Mouse (Mus musculus): ENCODE results near the gene Higd2a.
"Not testable (repeated sequence)": the region's sequence is repeated elsewhere in the genome, so short reads cannot be mapped to it uniquely, and the experiment has no call there.

Gene Higd2a

DNA sequence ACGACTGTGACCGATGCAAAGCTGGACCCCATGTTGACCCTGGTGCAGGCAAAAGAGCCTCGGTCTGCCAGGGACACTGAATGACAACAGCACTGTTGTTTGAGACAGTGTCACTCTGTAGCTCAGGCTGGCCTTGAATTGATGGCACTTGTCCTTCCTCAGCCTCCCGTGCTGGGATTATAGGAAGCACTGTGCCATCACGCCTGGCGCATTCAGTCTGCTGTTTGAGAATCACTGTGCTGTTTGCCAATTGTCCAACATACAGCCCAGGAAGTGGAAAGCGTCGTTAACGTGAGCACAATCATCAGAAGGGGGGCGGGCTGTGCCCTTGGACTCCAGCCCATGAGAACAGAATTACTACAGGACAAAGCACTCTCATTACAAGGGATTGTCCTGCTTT lies 7.9 kb upstream of the Higd2a start:
- no peak for DNase-seq (ENCODE audit: low spot score)

DNA sequence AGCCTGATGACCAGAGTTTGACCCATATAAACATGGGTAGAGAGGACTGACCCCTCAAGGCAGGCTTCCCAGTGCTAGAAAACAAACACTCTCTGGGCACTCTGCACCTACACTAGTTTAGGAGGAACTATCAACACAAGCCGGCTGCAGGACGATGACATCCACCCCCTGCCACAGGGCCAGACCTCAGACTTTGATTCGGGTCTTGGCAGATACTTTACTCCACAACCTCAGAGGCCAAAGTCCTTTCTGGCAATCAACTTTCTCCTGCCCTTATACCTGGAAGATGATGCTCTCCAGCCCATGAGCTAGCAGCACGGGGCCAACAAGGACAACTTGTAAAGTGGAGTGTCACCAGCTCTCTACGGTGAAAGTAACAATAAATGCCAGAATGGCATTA lies 7.1 kb upstream of the Higd2a start:
- DNase-seq (ENCODE audit: low spot score), result no peak

DNA sequence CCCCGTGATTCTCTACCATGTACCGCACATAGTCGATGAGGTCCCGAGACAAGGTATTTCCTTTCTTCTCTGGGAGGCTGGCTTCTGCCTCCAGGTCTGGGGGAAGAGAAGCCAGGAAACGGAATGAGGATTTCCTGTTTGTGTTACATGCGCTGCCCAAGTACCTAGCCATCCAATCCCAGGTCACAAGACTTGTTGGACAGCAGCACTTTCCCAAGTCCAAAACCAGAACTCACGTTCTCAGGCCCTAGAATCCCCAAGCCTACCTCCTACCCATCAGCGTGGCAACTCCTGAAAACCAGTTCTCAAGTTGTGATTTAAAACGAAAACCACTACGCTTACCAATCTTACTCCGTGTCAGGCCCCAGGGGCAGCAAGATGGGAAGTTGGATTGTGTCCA lies 4.2 kb upstream of the Higd2a start:
- DNase-seq (ENCODE audit: low spot score), result no peak

DNA sequence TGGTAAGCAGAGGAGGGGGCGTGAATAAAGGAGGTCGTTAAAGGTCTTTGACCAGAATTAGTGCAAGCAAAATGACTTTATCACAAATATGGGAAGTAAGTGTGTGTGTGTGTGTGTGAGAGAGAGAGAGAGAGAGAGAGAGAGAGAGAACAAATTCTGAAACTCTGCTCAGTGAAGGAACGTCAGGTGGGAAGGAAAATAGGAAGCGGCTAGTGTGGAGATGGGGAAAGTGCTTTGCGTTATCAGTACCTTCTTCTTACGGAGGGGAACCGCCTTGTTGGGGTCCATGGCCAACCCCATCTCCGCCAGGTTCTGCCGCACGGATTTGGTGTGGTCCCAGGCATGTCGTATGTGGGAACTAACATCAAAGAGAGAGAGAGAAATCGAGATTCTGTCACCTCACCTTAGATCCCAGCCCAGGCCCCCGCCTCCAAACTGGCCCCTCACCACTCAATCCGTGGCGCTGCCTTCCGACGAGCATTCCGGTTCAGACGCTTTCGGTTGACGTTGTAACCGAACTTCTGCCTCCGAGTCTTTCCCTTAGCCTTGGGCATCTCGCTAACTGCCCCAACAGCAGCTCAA lies 502 bp upstream of the Higd2a start:
- no peak for DNase-seq (ENCODE audit: low spot score)

DNA sequence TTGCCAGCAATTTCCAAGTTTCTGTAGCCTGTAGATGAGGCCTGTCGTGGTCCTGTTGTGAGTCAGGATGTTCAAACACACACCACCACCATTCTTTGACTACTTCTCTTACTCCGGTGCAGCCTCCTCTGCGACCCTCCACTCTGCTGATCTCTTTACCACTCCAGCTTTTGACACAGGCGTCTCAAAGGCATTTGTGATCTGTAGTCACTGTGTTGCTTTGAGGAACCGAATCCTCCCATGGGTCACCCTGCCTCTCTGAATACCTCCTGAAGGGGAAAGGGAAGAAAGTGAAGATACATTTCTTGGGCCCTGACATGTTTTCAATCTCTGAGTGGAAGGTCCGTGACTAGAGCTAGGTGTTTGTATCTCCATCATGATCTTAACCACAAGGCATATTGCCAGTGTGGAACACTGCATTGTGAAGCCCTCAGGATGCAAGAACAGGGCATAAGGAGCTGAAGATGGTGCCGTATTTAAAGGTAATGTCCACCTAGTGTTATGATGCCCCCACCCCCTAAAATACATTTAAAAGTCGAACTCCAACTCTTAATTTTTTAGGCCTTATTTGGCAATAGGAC lies 1.9 kb downstream of the Higd2a start:
- DNase-seq (ENCODE audit: low spot score), result no peak

DNA sequence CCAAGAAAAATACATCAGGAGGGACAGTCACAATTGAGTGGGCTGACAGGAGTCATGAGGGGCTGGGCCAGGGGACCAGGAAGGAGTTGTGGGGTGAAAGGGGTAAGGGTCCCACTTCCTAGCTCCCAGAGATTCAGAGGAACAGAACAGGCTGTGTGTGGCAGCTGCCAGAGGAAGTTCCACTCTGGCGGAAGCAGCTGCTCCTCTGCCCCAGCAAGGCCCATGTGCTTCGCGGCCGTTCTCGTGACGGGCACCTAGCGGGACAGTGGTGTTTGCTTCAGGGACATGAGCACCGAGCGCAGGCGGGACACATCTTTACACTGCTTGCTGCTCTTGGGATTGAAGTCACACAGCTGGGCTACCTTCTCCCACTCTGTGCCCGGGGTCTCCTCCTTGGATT lies 3.6 kb downstream of the Higd2a start:
- DNase-seq (ENCODE audit: low spot score), result no peak

DNA sequence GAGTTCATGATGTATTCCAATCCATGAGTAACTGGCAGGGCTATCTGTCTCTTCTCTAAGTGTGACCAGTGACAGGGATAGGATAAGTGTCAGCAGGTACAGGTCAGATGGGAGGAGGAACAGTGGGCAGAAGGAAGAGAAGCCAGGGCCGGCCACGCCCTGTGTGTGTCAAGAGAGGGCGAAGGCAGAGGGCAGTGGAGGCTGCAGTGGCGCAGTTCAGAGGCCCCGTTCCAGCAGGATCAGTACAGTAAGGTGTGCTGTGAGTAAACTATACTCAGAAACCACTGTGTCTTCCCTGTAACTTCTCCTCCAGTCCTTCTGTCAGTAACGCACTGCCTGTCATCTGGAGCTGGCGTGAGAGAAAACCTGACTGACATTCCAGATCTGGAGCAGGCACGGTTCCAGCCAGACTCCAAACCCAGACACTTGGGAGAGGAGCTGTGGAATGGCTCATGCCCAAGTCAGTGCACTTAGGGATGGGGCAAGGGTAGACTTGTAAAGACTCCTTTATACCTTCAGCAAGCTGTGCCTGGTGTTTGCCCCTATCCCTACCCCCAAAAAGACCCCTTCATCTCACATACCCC lies 6.2 kb downstream of the Higd2a start:
- no peak for DNase-seq (ENCODE audit: low spot score)

DNA sequence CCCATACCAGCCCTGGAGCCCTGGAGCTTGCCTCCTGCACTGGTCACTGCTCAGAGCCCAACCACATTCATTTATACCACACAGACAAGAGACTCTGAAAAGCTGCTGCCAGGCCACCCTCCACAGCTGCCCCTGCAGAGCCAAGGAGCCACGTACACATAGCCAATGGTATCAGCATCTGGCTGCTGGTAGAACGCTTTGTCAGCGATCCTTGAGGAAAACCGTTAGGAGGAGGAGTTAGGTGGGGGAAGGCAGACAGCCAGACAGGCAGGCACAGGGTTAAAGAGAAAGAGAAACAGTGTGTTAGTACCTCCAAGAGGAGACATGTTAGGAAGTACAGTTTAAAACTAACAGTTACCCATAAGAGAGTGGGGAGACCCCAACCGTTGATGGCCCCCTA lies 6.9 kb downstream of the Higd2a start:
- no peak for DNase-seq (ENCODE audit: low spot score)

DNA sequence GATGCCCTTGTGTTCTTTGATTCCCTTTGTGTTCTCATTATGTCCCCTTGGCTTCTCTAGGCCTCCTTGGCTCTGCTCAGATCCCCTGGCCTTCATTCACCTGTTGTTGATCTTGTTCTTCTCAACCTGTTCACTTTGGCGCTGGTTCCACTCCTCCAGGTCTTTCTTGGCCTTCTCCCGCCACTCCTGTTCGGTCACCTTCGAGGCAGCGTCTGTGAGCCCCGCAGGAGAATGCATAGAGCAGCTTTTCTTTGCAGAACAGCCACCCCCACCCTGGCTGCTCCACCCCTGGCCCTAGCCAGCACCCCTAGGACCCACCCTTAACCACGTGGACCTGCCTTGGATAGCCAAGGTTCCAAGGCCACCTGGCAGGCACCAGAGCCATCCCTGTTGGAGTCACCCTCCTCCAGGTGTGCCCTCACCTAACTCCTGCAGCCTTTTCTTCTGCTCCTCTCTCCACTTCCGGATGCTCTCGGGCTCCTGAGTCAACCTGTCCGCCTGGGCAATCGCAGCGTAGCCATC lies 8.7 kb downstream of the Higd2a start:
- no peak for DNase-seq (ENCODE audit: low spot score)

DNA sequence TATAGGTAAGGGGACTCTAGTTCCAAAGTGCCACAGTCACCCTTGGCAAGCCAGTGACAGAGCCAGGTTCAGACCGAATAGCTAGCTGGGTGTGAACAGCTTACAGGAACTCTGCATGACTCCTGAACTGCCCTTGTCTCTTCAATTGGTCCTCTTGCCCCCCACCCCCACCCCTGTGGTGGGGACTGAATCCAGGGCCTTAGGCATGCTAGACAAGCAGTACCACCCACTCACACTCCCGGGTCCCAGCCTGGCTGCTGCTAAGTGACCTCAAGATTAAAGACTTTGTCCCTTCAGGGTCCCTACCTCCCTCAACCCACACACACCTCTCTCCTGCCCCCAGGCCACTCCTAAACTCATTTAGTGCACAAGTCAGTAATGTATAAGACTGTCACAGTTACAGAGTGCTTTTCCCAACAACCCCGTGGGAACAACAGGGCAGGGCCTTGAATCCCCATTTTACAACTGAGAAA lies 12.7 kb downstream of the Higd2a start:
- DNase-seq (ENCODE audit: low spot score), result no peak

DNA sequence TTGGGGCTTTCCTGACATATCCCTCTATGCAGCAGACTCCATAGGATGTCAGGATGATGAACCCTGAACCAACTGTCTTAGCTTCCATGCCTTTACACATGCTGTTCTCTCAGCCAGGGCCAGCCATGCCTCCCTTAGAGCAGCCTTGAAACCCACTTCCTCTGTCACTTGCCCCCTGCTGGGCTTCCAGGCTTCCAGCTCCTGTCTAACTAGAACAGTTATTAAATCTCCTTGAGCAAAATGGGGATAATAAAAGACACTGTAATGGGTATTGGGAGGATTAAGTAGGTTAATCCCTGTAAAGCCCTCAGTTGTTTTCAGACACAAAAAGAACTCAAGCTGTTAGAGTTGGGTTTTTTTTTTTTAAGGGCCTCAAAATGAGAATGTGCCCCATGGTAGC lies 13.5 kb downstream of the Higd2a start:
- no peak for DNase-seq (ENCODE audit: low spot score)

DNA sequence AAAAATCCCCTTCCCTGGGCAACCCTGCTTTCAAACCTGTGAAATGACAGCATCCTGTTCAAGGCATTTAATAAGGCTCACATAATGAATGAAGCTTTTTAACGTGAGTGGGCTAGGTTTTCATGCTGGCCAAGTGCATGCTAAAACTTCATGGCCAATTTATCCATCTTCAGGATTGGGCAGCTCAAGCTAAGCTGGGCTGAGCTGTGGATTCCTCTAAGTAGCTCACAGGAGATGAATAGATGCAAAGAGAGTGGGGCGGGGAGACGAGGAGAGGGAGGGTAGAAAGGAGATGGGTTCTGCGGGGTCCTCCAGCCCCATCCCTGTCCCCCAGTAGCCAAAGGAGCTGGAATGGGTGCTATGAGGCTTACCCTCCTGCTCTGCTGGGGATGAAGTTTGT lies 14.2 kb downstream of the Higd2a start:
- no peak for DNase-seq (ENCODE audit: low spot score)

DNA sequence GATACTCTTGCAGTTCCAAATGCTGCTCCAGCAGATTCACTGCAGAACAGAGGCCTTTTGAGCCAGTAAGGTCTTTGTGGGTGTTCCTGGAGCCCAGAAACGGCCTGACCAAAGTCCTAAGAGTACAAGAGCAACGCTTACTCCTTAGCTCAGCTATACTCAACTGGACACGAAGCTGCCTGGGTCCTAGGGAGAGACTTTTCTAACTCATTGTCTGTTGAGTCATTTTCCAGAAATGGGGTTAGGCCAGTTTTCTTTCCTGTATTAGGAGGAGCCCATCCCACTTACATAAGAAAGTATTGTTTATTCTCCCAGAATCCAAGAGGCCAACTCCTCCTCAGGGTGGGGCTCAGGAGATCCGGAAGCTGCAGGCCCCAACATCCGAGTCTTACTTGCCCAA lies 15.4 kb downstream of the Higd2a start:
- no peak for DNase-seq (ENCODE audit: low spot score)

DNA sequence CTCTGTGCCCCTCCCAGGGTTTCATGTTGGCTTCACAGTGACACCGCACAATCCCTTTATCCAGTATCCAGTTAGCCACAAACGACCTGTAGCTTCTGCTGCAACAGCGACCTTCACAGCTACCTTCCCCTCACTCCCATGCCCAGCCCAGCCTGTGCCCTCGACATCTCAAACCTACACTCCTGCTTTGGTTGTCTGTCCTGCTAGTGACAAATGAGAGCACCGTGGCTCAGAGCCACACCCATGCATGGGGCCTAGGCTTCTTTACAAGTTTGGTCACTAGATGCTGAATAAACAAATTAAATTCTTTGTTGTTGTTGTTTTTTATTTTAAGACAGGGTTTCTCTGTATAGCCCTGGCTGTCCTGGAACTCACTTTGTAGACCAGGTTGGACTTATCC lies 17.2 kb downstream of the Higd2a start:
- DNase-seq (ENCODE audit: low spot score), result no peak

DNA sequence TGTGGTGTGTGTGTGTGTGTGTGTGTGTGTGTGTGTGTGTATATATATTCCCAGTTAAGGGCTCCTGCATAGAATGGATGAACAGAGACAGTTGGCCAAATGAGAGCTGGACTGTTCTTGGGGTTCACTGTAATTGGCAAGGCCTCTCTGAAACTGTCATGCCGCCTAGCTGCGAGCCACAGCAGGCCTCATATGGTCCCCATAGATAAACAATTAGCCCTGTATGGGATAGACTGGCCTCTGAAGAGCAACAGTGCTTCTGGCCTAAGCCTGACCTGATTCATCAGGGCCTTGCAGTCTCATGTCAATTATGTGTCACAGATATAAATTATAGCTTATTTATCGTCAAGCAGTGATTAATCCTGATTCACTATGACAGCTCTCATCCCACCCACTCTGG lies 18.0 kb downstream of the Higd2a start:
- DNase-seq (ENCODE audit: low spot score), result no peak

DNA sequence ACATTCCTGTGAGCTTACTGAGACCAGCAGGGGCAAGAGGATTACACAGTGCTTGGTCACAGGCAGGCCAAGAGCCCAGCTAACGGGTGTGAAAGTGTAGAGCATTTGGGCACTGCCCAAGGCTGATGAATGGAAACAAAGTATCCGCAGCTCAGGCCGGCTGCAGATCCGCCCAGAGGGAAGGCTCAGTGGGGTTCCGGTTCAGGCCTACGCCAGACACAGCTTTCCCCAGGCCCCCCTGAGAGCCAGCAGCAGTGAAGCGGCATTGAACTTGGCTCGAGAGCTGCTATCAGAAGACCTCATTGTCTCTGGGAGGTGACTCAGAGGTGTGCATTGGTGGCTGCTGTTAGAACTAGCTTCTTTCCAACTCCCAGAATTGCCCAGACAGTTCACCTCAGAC lies 18.7 kb downstream of the Higd2a start:
- DNase-seq (ENCODE audit: low spot score), result no peak

DNA sequence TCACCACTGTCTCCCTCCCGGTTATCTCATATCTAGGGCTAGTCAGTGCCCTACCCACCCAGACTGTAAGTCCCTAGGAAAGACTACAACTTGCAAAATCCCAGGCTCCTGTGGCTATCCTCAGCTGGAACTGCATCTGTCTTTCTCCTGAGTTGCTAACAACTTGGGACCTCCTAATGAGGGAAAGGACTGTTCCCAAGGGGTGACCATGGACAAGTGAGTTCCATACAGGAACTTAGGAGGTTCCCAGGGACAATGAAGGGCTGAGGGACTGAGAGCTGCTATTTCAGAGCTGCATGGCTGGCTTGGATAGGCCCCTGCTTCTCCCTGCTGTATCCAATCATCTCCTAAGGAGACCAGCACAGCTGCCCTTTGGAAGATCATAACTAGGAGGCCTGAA lies 19.3 kb downstream of the Higd2a start:
- DNase-seq (ENCODE audit: low spot score), result no peak

DNA sequence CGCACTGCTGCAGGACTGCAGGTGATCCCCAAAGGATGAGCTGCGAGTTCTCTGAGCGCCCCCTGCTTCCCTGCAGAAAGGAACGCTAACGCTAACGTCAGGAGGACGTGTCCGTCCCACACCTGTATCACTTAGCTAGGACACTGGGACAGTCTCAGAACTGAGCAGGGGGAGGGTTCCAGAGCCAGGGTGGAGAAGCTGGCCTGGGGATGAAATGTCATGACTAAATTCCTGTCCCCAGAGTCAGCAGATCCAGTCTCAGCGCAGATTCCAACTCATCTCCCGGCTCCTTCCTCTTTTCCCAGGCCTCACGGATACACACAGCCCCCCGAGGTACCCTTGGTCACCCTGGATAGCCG lies 20.6 kb downstream of the Higd2a start:
- DNase-seq (ENCODE audit: low spot score), result no peak

DNA sequence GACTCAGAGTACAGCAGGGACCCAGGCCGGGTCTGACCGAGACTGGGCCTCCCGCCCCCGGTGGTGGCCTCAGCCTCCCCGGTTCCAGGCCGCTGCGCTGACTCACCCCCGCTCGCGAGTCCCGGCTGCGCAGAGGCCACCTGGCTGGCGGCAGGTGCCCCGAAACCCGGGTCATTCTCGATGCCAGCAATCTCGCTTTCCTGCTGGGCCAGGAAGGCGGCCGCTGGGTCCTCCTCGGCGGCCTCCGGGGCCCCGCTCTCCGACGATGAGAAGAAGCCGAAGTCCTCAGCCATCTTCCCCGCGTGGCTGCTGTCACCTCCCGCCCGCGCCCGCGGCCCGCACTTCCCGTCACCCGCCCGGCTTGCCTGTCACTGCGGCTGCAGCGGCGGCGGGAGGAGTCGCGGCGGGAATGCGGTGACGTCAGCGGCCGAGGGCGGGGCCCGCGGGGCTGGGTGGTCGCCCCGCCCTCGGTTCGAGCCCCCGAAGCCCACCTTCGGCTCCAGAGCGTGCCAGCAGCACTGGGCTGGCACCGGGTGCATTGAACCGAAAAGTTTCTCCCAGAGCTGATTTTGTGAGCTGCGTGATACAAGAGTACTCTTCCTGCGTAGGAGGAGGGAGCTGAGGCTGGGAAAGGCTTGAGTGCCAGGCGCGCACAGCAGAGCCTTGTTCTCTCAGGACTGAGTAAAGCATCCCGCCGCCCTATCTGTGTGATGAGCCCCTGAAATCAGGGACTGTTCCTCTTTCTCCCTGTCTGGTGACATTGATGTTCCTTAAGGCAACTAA lies 21.2 kb downstream of the Higd2a start, which contains the start of gene Cltb:
TSS of gene Cltb (minus strand) at position 373 of the 783 bp plus-strand sequence.
- peak; percentile 91 for DNase-seq (ENCODE audit: low spot score)

DNA sequence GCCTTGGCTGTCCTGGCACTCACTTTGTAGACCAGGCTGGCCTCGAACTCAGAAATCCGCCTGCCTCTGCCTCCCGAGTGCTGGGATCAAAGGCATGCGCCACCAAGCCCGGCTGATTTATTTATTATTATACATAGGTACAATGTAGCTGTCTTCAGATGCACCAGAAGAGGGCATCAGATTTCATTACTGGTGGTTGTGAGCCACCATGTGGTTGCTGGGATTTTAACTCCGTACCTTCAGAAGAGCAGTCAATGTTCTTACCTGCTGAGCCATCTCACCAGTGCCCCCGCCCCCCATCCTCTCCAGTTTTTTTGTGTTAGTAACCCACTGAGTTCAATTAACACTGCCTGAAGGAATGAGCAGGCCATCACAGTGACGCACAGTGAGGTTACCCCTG lies 23.1 kb downstream of the Higd2a start:
- not testable (repeated sequence) for DNase-seq (ENCODE audit: low spot score)

DNA sequence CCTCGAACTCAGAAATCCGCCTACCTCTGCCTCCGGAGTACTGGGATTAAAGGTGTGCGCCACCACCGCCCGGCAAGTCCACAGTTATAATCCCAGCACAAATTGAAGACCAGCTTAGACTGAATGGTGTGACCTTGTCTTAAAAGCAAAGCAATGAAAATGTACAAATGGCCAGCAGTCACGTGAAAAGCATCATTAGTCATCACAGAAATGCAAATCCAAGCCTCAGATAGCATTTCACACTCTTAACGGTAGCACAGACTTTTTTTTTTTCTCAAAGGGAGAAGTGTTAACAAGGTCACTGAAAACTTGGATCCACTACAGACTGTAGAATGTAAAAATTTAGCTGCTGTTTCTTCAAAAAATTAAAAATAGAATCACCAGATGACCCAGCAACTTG lies 26.3 kb downstream of the Higd2a start:
- DNase-seq (ENCODE audit: low spot score), result no peak

DNA sequence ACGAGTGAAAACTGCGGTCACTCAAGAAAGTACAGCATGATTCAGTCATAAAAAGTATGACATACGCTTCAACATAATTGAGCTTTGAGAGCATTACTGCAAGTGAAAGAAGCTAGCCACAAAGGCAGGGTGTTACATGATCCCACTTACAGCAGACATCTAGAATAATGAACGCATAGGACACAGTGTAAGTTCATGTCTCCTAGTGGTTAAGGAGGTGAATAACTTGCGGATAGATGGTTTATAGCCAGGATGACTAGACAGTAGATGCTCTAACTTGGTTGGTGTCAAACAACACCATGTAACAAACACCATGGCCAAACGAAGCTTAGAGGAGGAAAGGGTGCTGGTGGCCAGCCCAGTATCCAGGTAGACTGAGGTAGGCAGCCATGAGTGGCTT lies 27.0 kb downstream of the Higd2a start:
- DNase-seq (ENCODE audit: low spot score), result no peak

Data from urinary bladder, postnatal 14 days (tissue).